9 mouse cellular contexts compared by ENCODE assay signal in the genomic region with DNA sequence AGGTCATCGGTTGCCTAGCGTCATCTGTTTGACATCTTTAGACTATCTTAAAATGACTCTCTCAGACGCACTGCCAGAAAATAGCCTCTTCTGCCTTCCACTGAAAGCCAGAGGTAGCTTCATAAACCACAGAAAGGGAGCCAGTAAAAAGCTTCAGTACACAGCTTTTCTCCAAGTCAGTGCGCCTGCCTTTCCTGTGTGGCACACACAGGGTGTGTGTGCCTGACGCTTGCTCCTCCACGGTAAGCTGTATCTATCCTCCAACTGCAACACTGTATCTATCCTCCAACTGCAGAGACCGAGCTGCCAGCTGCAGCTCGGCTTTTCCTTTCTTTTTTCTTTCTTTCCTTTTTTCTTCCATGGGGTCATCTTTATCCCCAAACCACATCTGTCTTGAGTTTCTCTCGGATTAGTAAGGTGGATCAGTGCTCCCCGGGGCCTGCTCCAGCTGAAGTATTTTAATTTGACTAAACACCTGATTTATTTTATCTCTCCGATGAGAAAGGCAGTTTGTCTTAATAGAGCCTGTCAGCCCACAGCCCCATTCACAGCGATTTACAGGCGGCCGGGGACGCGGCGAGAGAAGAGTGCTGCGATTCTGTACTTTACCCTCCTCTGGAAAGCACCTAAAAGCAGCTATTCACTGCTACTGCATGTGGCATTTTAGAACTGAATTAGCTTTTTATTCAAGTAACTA.
DNase-seq lines count a peak whose midpoint lies in the region; ATAC-seq and TF ChIP-seq lines count a peak whose summit lies in the region.
"Had no signal": no experiment of that assay in that cellular context is flagged by ENCODE, and none has a peak within 500 bp of the region (broad histone marks: within the 10 kb centered on the region; RNA-seq: fewer than 3 reads in every experiment).

No protein-coding gene starts in this region.

- ATAC-seq in kidney, embryonic 14.5 days (ENCODE audit: low FRiP score, low TSS enrichment), result no peak
- peak; percentile 50; the same call in 1 of the 2 replicates for ATAC-seq in embryonic facial prominence, embryonic 14.5 days (ENCODE audit: low read depth)
- ATAC-seq in hindbrain, embryonic 16.5 days, result peak; percentile 81
- ATAC-seq in midbrain, postnatal 0 days (ENCODE audit: low FRiP score), result no peak
- ATAC-seq in inflammation-experienced regulatory T-cells, adult 6 months, result no peak

- H3K27ac ChIP-seq in kidney, embryonic 14.5 days (ENCODE audit: low read depth, low read length), result no peak overlapping the region
- peak overlapping the region; percentile 33 for H3K27ac ChIP-seq in embryonic facial prominence, embryonic 14.5 days (replicated peaks; ENCODE audit: low read depth, low read length)
- H3K27ac ChIP-seq in hindbrain, embryonic 16.5 days (ENCODE audit: low read depth, low read length), result peak overlapping the region; percentile 9; the same call in 1 of the 2 replicates
- no peak overlapping the region; the same call in 1 of the 2 replicates for H3K27ac ChIP-seq in midbrain, postnatal 0 days (ENCODE audit: low read depth, low read length)

- TF ChIP-seq CTCF in midbrain, postnatal 0 days (IDR thresholded peaks at IDR 0.05), result peak; percentile 24; the same call in 1 of the 2 replicates

- DNase-seq in kidney, adult 11 months, result no peak
- DNase-seq in embryonic facial prominence, embryonic 14.5 days (ENCODE audit: low spot score), result peak; percentile 44
- peak; percentile 54 for DNase-seq in midbrain, postnatal 0 days (ENCODE audit: low spot score)
- DNase-seq in cerebellum, postnatal 4 days (ENCODE audit: low spot score in 2 of 2), result no peak
- DNase-seq in spleen, adult 18-20 months, result no peak

- H3K4me1 ChIP-seq in kidney, embryonic 14.5 days (ENCODE audit: control insufficient read depth, insufficient read depth, low read length), result peaks cover 6% of the 10 kb centered on the region; the same call in 1 of the 2 replicates
- H3K4me1 ChIP-seq in embryonic facial prominence, embryonic 14.5 days (ENCODE audit: control insufficient read depth, insufficient read depth, low read length), result peaks cover 21% of the 10 kb centered on the region
- peaks cover 4% of the 10 kb centered on the region for H3K4me1 ChIP-seq in hindbrain, embryonic 16.5 days (ENCODE audit: control insufficient read depth, insufficient read depth, low read depth, low read length)
- H3K4me1 ChIP-seq in midbrain, postnatal 0 days (ENCODE audit: insufficient read depth, low read length), result peaks cover 6% of the 10 kb centered on the region; the same call in 1 of the 2 replicates

- peak overlapping the region; percentile 32; the same call in 1 of the 2 replicates for H3K4me2 ChIP-seq in kidney, embryonic 14.5 days (replicated peaks; ENCODE audit: low read depth, low read length)
- H3K4me2 ChIP-seq in embryonic facial prominence, embryonic 14.5 days (ENCODE audit: low read depth, low read length), result peak overlapping the region; percentile 53
- peak overlapping the region; percentile 52 for H3K4me2 ChIP-seq in hindbrain, embryonic 16.5 days (ENCODE audit: low read length)
- peak overlapping the region; percentile 46 for H3K4me2 ChIP-seq in midbrain, postnatal 0 days (ENCODE audit: low read depth, low read length, poor library complexity, severe bottlenecking)

- peak overlapping the region; percentile 20; the same call in 1 of the 2 replicates for H3K4me3 ChIP-seq in kidney, embryonic 14.5 days (ENCODE audit: low read length)
- H3K4me3 ChIP-seq in embryonic facial prominence, embryonic 14.5 days (ENCODE audit: low read depth, low read length), result peak overlapping the region; percentile 29
- peak overlapping the region; percentile 18 for H3K4me3 ChIP-seq in hindbrain, embryonic 16.5 days (ENCODE audit: low read length)
- peak overlapping the region; percentile 29 for H3K4me3 ChIP-seq in midbrain, postnatal 0 days (ENCODE audit: low read depth, low read length)

- H3K9ac ChIP-seq in kidney, embryonic 14.5 days (ENCODE audit: low read depth, low read length), result no peak overlapping the region
- H3K9ac ChIP-seq in embryonic facial prominence, embryonic 14.5 days (ENCODE audit: low read depth, low read length), result peak overlapping the region; percentile 49; the same call in 1 of the 2 replicates
- peak overlapping the region; percentile 19 for H3K9ac ChIP-seq in hindbrain, embryonic 16.5 days (ENCODE audit: low read depth, low read length)
- H3K9ac ChIP-seq in midbrain, postnatal 0 days (replicated peaks; ENCODE audit: low read length, poor library complexity, severe bottlenecking), result peak overlapping the region; percentile 36; the same call in 1 of the 2 replicates

- no peaks in the 10 kb centered on the region for H3K9me3 ChIP-seq in kidney, embryonic 14.5 days (ENCODE audit: control insufficient read depth, low read length)
- no peaks in the 10 kb centered on the region for H3K9me3 ChIP-seq in embryonic facial prominence, embryonic 14.5 days (ENCODE audit: control insufficient read depth, low read length)
- H3K9me3 ChIP-seq in hindbrain, embryonic 16.5 days (ENCODE audit: control insufficient read depth, low read length), result no peaks in the 10 kb centered on the region
- no peaks in the 10 kb centered on the region for H3K9me3 ChIP-seq in midbrain, postnatal 0 days (ENCODE audit: low read length)
- H3K9me3 ChIP-seq: G1E had no signal

- 0 out of 2 replicates have a peak, but pooled peaks cover 3% of the 10 kb centered on the region for H3K27me3 ChIP-seq in kidney, embryonic 14.5 days (ENCODE audit: control insufficient read depth, insufficient read depth, low read length)
- H3K27me3 ChIP-seq in embryonic facial prominence, embryonic 14.5 days (replicated peaks; ENCODE audit: control insufficient read depth, insufficient read depth, low read length), result no peaks in the 10 kb centered on the region
- H3K27me3 ChIP-seq in hindbrain, embryonic 16.5 days (replicated peaks; ENCODE audit: control insufficient read depth, insufficient read depth, low read length), result no peaks in the 10 kb centered on the region
- H3K27me3 ChIP-seq in midbrain, postnatal 0 days (ENCODE audit: insufficient read depth, low read length), result no peaks in the 10 kb centered on the region; the same call in 1 of the 2 replicates

- no peaks in the 10 kb centered on the region for H3K36me3 ChIP-seq in kidney, embryonic 14.5 days (ENCODE audit: control insufficient read depth, insufficient read depth, low read length)
- H3K36me3 ChIP-seq in embryonic facial prominence, embryonic 14.5 days (ENCODE audit: control insufficient read depth, insufficient read depth, low read length), result no peaks in the 10 kb centered on the region
- no peaks in the 10 kb centered on the region for H3K36me3 ChIP-seq in hindbrain, embryonic 16.5 days (ENCODE audit: control insufficient read depth, insufficient read depth, low read length)
- no peaks in the 10 kb centered on the region for H3K36me3 ChIP-seq in midbrain, postnatal 0 days (ENCODE audit: insufficient read depth, low read length)
- H3K36me3 ChIP-seq: G1E had no signal

- WGBS in kidney, embryonic 14.5 days, result 20% methylated on average over 18 of the region's 18 CpGs
- 19% methylated on average over 18 of the region's 18 CpGs for WGBS in embryonic facial prominence, embryonic 14.5 days
- WGBS in hindbrain, embryonic 16.5 days, result 17% methylated on average over 18 of the region's 18 CpGs
- WGBS in midbrain, postnatal 0 days, result 9% methylated on average over 18 of the region's 18 CpGs

Comparison
In these comparisons a context has a peak if more than half of its experiments do, and no peak if none do; other contexts are left out.
1. ATAC-seq: peak in embryonic facial prominence, embryonic 14.5 days (single experiment) and hindbrain, embryonic 16.5 days (single experiment); none in kidney, embryonic 14.5 days (single experiment), midbrain, postnatal 0 days (single experiment) and inflammation-experienced regulatory T-cells, adult 6 months (single experiment).
2. H3K27ac ChIP-seq: peak in embryonic facial prominence, embryonic 14.5 days (single experiment) and hindbrain, embryonic 16.5 days (single experiment); none in kidney, embryonic 14.5 days (single experiment) and midbrain, postnatal 0 days (single experiment).
3. DNase-seq: peak in embryonic facial prominence, embryonic 14.5 days (single experiment) and midbrain, postnatal 0 days (single experiment); none in kidney, adult 11 months (single experiment), cerebellum, postnatal 4 days (0 of 2) and spleen, adult 18-20 months (0 of 2).
4. Peak in every context shown above with its lines, with median percentiles within 50 percentile points of each other: H3K4me2 ChIP-seq and H3K4me3 ChIP-seq.